Mouse (Mus musculus): ENCODE data around the gene Fgf14. TPM values are rescaled to one million over a fixed set of nuclear protein-coding genes. Genes with fewer than 3 reads are reported as not detected.
"Not testable (repeated sequence)": the region's sequence is repeated elsewhere in the genome, so short reads cannot be mapped to it uniquely, and the experiment has no call there.

Gene Fgf14
- polyA plus RNA-seq, 1 experiment from 2014 or later = 6.5 TPM

DNA sequence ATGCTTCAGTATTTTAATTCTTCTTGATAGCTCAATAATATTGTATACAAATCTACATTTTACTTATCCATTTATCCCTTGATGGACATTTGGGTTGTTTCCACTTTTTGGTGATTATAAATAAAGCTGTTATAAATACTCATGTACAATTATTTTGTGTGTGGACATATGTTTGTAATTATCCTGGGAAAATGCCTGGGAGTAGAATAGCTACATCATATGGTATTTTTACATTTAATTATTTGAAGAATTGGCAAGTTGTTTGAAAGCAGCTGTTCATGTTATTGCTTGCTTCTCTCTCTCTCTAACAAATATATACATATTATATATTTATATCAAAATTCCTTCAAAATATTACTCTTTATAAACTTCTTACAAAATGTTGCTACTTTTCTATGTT, 593.8 kb downstream of the Fgf14 start:
- no peaks in the 10 kb centered on the region for H3K36me3 ChIP-seq
- no peaks in the 10 kb centered on the region for H3K9me3 ChIP-seq (replicated peaks)
- H3K4me3 ChIP-seq = no peak overlapping the region
- no peaks in the 10 kb centered on the region for H3K4me1 ChIP-seq
- no peaks in the 10 kb centered on the region for H3K27me3 ChIP-seq (ENCODE audit: low read depth, poor library complexity, severe bottlenecking)
- H3K27ac ChIP-seq (replicated peaks) = no peak overlapping the region
- no peak for DNase-seq (ENCODE audit: low spot score)

DNA sequence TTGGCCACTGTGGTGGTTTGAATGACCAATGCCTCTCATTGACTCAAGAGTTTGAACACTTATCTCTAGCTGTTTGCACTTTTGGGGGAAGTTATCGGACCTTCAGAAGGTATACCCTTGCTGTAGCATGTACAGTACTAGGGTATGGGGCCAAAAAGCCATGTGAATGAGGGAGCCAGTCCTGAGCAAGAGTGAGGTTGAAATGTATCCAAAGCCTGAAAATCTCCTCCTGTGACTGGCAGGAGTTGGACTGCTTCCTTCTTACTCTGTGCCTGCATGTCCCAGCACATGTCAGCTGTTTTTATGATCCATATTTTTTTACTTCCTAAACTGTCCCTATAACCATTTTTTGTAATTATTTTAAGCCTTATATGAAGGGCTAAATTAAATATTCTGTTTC, 632.9 kb downstream of the Fgf14 start:
- no peak for DNase-seq (ENCODE audit: low spot score)
- no peak overlapping the region for H3K4me3 ChIP-seq
- H3K9me3 ChIP-seq (replicated peaks) = no peaks in the 10 kb centered on the region
- WGBS = 91% methylated on average over 1 of the region's 1 CpGs
- H3K27me3 ChIP-seq (ENCODE audit: low read depth, poor library complexity, severe bottlenecking) = no peaks in the 10 kb centered on the region
- H3K36me3 ChIP-seq = no peaks in the 10 kb centered on the region
- H3K4me1 ChIP-seq = no peaks in the 10 kb centered on the region
- no peak overlapping the region for H3K27ac ChIP-seq (replicated peaks)

GRCm38 (mm10) chr14:124040651-124041050, 636.3 kb downstream of the Fgf14 start:
- DNase-seq (ENCODE audit: low spot score) = no peak
- H3K27me3 ChIP-seq (ENCODE audit: low read depth, poor library complexity, severe bottlenecking) = no peaks in the 10 kb centered on the region
- no peak overlapping the region for H3K27ac ChIP-seq (replicated peaks)
- no peak overlapping the region for H3K4me3 ChIP-seq
- H3K36me3 ChIP-seq = no peaks in the 10 kb centered on the region
- H3K9me3 ChIP-seq (replicated peaks) = no peaks in the 10 kb centered on the region
- peaks cover 18% of the 10 kb centered on the region for H3K4me1 ChIP-seq
- WGBS = 69% methylated on average over 1 of the region's 1 CpGs

GRCm38 (mm10) chr14:124037434-124037833, 639.5 kb downstream of the Fgf14 start:
- Histone ChIP-seq H3K27me3 (ENCODE audit: low read depth, poor library complexity, severe bottlenecking) (no peaks in the 10 kb centered on the region), H3K4me3 (no peak overlapping the region), H3K27ac (replicated peaks) (no peak overlapping the region), H3K4me1 (peaks cover 18% of the 10 kb centered on the region), H3K9me3 (replicated peaks) (no peaks in the 10 kb centered on the region), H3K36me3 (no peaks in the 10 kb centered on the region)
- WGBS = 78% methylated on average over 4 of the region's 4 CpGs
- DNase-seq (ENCODE audit: low spot score) = no peak

GRCm38 (mm10) chr14:124036575-124037205, 640.2 kb downstream of the Fgf14 start:
- no peak for DNase-seq (ENCODE audit: low spot score)
- WGBS = 24% methylated on average over 1 of the region's 1 CpGs
- H3K36me3 ChIP-seq = no peaks in the 10 kb centered on the region
- no peaks in the 10 kb centered on the region for H3K27me3 ChIP-seq (ENCODE audit: low read depth, poor library complexity, severe bottlenecking)
- H3K4me3 ChIP-seq = no peak overlapping the region
- peaks cover 18% of the 10 kb centered on the region for H3K4me1 ChIP-seq
- H3K9me3 ChIP-seq (replicated peaks) = no peaks in the 10 kb centered on the region
- no peak overlapping the region for H3K27ac ChIP-seq (replicated peaks)

DNA sequence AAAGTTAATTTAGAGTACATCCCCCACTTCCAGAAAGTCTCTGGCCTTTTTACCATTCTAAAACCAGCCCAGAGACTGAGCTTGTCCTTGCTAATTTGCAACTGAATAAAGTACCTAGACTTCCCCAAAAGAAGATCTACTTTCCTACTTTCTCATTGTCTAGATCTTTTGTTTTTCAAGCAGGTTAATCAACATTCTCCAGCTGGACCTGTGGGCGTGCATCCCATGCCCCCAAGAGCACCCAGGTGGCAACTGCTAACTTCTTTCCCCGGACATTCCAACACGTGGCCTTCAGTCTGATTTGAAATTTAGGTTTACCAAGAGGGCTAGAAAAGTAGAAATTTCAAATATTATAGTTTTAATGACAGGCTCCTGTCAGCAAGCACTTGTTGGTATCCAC, 643.6 kb downstream of the Fgf14 start:
- not testable (repeated sequence) for H3K27me3 ChIP-seq (ENCODE audit: low read depth, poor library complexity, severe bottlenecking); DNase-seq (ENCODE audit: low spot score); H3K27ac ChIP-seq (replicated peaks); H3K9me3 ChIP-seq (replicated peaks); H3K4me3 ChIP-seq; H3K36me3 ChIP-seq
- peaks cover 18% of the 10 kb centered on the region for H3K4me1 ChIP-seq
- 34% methylated on average over 3 of the region's 3 CpGs for WGBS

DNA sequence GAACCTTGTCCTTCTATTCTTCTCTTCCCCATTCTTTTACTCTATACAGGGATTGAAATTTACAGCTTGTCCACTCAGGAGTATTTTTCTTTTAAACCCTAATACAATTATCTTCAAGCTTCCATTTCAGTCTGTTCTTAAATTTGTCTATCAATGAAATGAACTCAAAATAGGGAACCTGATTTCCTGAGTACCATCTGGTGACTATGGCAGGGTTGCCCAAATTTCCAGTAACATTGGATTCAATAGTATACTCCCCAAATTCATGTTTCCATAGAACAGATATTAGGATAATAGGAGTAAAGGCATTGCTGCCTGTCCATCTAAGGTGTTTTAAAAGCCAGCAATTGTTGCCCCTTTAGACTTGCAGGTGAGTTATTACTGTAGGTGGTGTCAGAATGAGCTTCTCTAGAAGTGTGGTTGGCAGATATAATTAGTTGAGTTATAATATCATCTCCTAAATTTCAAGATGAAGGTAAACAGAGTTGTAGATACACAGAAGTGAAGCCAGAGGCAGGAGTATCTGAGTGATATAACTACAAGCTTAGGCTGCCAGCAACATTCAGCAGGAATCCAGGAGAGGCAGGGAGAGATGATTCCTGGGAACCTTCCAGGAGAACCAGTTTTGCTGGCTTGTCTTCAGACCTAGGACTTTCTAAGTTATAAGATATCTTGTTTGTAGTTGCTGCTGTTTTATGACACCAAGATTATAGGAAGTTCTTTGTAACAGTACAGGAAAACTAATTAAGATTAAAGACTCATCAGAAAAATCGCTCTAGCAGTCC, 648.8 kb downstream of the Fgf14 start:
- Histone ChIP-seq H3K27ac (replicated peaks) (no peak overlapping the region), H3K4me1 (no peaks in the 10 kb centered on the region), H3K4me3 (no peak overlapping the region), H3K27me3 (ENCODE audit: low read depth, poor library complexity, severe bottlenecking) (no peaks in the 10 kb centered on the region), H3K36me3 (no peaks in the 10 kb centered on the region), H3K9me3 (replicated peaks) (peaks cover 5% of the 10 kb centered on the region; the same call in 1 of the 2 replicates)
- WGBS = 76% methylated on average over 1 of the region's 1 CpGs
- no peak for DNase-seq (ENCODE audit: low spot score)

GRCm38 (mm10) chr14:123990591-123991195, 686.2 kb downstream of the Fgf14 start:
- no peaks in the 10 kb centered on the region for H3K4me1 ChIP-seq
- WGBS = 77% methylated on average over 2 of the region's 2 CpGs
- H3K4me3 ChIP-seq = no peak overlapping the region
- no peaks in the 10 kb centered on the region for H3K36me3 ChIP-seq
- H3K27me3 ChIP-seq (ENCODE audit: low read depth, poor library complexity, severe bottlenecking) = no peaks in the 10 kb centered on the region
- DNase-seq (ENCODE audit: low spot score) = no peak
- no peaks in the 10 kb centered on the region for H3K9me3 ChIP-seq (replicated peaks)
- H3K27ac ChIP-seq (replicated peaks) = no peak overlapping the region

- WGBS = 95% methylated on average over 6 of the region's 6 CpGs
- Histone ChIP-seq H3K27me3 (ENCODE audit: low read depth, poor library complexity, severe bottlenecking) (no peaks in the 10 kb centered on the region), H3K27ac (replicated peaks) (no peak overlapping the region), H3K4me3 (no peak overlapping the region), H3K4me1 (no peaks in the 10 kb centered on the region), H3K36me3 (no peaks in the 10 kb centered on the region), H3K9me3 (replicated peaks) (no peaks in the 10 kb centered on the region)
- no peak for DNase-seq (ENCODE audit: low spot score)
Observed at GRCm38 (mm10) chr14:123967996-123968395, 708.9 kb downstream of the Fgf14 start.

- H3K36me3 ChIP-seq = no peaks in the 10 kb centered on the region
- H3K27ac ChIP-seq (replicated peaks) = no peak overlapping the region
- DNase-seq (ENCODE audit: low spot score) = no peak
- no peak overlapping the region for H3K4me3 ChIP-seq
- 74% methylated on average over 2 of the region's 2 CpGs for WGBS
- no peaks in the 10 kb centered on the region for H3K4me1 ChIP-seq
- no peaks in the 10 kb centered on the region for H3K9me3 ChIP-seq (replicated peaks)
- no peaks in the 10 kb centered on the region for H3K27me3 ChIP-seq (ENCODE audit: low read depth, poor library complexity, severe bottlenecking)
Observed at GRCm38 (mm10) chr14:123966531-123966930, 710.4 kb downstream of the Fgf14 start.

Measured in midbrain, embryonic 10.5 days (tissue).